Mouse (Mus musculus): ENCODE measurements around the gene S100a2. TPM values are rescaled to one million over a fixed set of nuclear protein-coding genes. Genes with fewer than 3 reads are reported as not detected.

S100a2 gene
- polyA plus RNA-seq, 1 experiment from 2014 or later: not detected

DNA sequence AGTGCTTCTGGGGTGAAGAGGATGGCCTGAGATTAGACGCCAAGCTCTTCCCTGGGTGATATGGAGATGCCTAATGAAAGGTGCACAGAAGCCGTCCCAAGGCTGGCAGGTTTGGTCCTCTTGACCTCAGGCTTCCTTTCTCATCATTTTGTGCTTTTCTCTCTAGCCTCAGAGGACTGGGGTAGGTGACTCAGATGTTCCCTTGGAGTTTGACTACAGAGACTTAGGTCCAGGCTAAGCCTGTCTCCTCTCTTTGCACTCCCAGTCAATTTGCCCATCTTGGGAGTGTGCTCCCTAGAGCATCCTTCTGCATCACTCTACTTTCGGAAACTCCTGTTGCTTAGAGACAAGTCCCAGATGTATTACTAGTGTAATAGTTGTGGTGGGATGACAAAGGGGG lies 17.3 kb downstream of the S100a2 start:
- ATAC-seq (replicated peaks; ENCODE audit: low FRiP score): no peak
- Histone ChIP-seq H3K9me3 (ENCODE audit: control insufficient read depth, low read length) (no peaks in the 10 kb centered on the region), H3K36me3 (ENCODE audit: control insufficient read depth, insufficient read depth, low read length) (no peaks in the 10 kb centered on the region), H3K9ac (ENCODE audit: low read length) (no peak overlapping the region), H3K4me2 (ENCODE audit: low read depth, low read length, severe bottlenecking) (no peak overlapping the region), H3K4me1 (replicated peaks; ENCODE audit: control insufficient read depth, insufficient read depth, low read length) (no peaks in the 10 kb centered on the region; the same call in 1 of the 2 replicates), H3K27me3 (ENCODE audit: control insufficient read depth, insufficient read depth, low read length) (no peaks in the 10 kb centered on the region), H3K4me3 (ENCODE audit: low read depth, low read length) (no peak overlapping the region), H3K27ac (ENCODE audit: low read depth, low read length) (no peak overlapping the region)
- WGBS: 92% methylated on average over 3 of the region's 3 CpGs
- DNase-seq (ENCODE audit: low spot score): no peak

DNA sequence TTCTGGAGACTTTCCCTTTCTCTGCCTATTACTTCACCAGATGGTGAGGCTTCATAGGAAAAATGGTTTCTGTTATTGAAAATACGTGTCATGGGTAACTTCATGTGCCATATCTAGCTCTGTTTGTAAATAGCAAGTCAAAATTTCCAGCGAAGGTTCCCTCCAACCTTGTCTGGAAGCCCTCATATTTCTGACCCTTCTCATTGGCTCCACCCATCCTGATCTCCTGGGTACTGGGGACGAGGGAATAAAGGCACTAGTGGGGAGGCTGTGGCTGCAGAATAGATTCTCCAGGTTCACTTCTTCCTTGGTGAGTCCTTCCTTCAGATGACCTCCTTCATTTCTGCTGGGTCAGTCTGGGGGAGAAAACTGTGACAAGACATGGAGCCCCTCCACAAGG lies 18.2 kb downstream of the S100a2 start, which contains the start of gene S100a5:
S100a5 (plus strand) TSS at position 301 of the 400 bp plus-strand sequence.
- DNase-seq (ENCODE audit: low spot score): no peak
- Histone ChIP-seq H3K9me3 (ENCODE audit: control insufficient read depth, low read length) (no peaks in the 10 kb centered on the region), H3K27me3 (ENCODE audit: control insufficient read depth, insufficient read depth, low read length) (no peaks in the 10 kb centered on the region), H3K4me2 (ENCODE audit: low read depth, low read length, severe bottlenecking) (no peak within 1 kb of the TSS), H3K4me1 (replicated peaks; ENCODE audit: control insufficient read depth, insufficient read depth, low read length) (peaks cover 5% of the 10 kb centered on the region; the same call in 1 of the 2 replicates), H3K27ac (ENCODE audit: low read depth, low read length) (no peak within 1 kb of the TSS), H3K36me3 (ENCODE audit: control insufficient read depth, insufficient read depth, low read length) (no peaks in the 10 kb centered on the region), H3K9ac (ENCODE audit: low read length) (no peak within 1 kb of the TSS), H3K4me3 (ENCODE audit: low read depth, low read length) (no peak within 1 kb of the TSS)
- ATAC-seq (replicated peaks; ENCODE audit: low FRiP score): no peak
- 66% methylated on average over 3 of the region's 3 CpGs for WGBS

GRCm38 (mm10) chr3:90609102-90609501 lies 19.1 kb downstream of the S100a2 start:
- Histone ChIP-seq H3K4me3 (ENCODE audit: low read depth, low read length) (no peak overlapping the region), H3K4me1 (replicated peaks; ENCODE audit: control insufficient read depth, insufficient read depth, low read length) (peaks cover 5% of the 10 kb centered on the region; the same call in 1 of the 2 replicates), H3K4me2 (ENCODE audit: low read depth, low read length, severe bottlenecking) (no peak overlapping the region), H3K27ac (ENCODE audit: low read depth, low read length) (no peak overlapping the region), H3K9ac (ENCODE audit: low read length) (no peak overlapping the region), H3K36me3 (ENCODE audit: control insufficient read depth, insufficient read depth, low read length) (no peaks in the 10 kb centered on the region), H3K9me3 (ENCODE audit: control insufficient read depth, low read length) (no peaks in the 10 kb centered on the region), H3K27me3 (ENCODE audit: control insufficient read depth, insufficient read depth, low read length) (no peaks in the 10 kb centered on the region; the same call in 1 of the 2 replicates)
- DNase-seq (ENCODE audit: low spot score) (no peak), ATAC-seq (replicated peaks; ENCODE audit: low FRiP score) (no peak)

DNA sequence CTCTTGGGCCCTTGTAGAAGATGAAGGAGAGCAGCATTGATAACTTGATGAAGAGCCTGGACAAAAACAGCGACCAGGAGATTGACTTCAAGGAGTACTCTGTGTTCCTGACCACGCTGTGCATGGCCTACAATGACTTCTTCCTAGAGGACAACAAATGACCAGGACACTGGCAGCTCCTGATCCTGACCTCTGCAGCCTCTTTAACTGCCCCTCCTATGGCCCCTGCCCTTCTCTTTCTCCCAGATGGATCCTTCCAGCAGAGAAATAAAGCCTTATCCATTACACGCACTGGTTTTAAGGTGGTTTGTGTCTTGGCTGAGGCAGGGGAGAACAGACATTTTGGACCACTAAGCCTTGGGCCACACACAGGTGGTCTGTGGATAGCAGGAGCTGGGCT lies 21.4 kb downstream of the S100a2 start:
- no peak overlapping the region for H3K4me2 ChIP-seq (ENCODE audit: low read depth, low read length, severe bottlenecking)
- H3K27ac ChIP-seq (ENCODE audit: low read depth, low read length): no peak overlapping the region
- 84% methylated on average over 3 of the region's 3 CpGs for WGBS
- H3K9ac ChIP-seq (ENCODE audit: low read length): no peak overlapping the region
- no peaks in the 10 kb centered on the region for H3K36me3 ChIP-seq (ENCODE audit: control insufficient read depth, insufficient read depth, low read length)
- ATAC-seq (replicated peaks; ENCODE audit: low FRiP score): no peak
- peaks cover 5% of the 10 kb centered on the region; the same call in 1 of the 2 replicates for H3K4me1 ChIP-seq (replicated peaks; ENCODE audit: control insufficient read depth, insufficient read depth, low read length)
- no peaks in the 10 kb centered on the region for H3K9me3 ChIP-seq (ENCODE audit: control insufficient read depth, low read length)
- H3K27me3 ChIP-seq (ENCODE audit: control insufficient read depth, insufficient read depth, low read length): no peaks in the 10 kb centered on the region; the same call in 1 of the 2 replicates
- no peak overlapping the region for H3K4me3 ChIP-seq (ENCODE audit: low read depth, low read length)
- no peak for DNase-seq (ENCODE audit: low spot score)

DNA sequence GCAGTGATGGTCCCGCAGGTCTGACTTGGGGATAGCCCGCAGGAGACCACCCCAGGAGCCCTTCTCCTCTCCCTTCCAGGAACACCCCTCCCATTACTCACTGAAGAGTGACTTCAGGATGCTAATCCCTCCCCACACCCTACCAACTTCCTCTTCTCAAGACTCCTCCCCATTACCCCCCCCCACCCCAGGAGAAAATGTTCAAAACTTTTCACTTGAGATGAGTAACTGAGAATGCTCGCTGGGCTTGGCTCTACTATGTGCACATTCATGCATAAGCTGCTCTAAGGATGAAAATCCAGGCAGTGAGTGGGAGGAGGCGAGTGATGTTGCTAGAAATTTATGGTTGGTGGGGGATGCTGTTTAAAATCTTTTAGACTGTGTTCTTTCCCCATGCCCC lies 22.0 kb downstream of the S100a2 start:
- Histone ChIP-seq H3K36me3 (ENCODE audit: control insufficient read depth, insufficient read depth, low read length) (no peaks in the 10 kb centered on the region), H3K4me1 (replicated peaks; ENCODE audit: control insufficient read depth, insufficient read depth, low read length) (peaks cover 5% of the 10 kb centered on the region; the same call in 1 of the 2 replicates), H3K9ac (ENCODE audit: low read length) (no peak overlapping the region), H3K4me2 (ENCODE audit: low read depth, low read length, severe bottlenecking) (no peak overlapping the region), H3K9me3 (ENCODE audit: control insufficient read depth, low read length) (no peaks in the 10 kb centered on the region), H3K27me3 (ENCODE audit: control insufficient read depth, insufficient read depth, low read length) (no peaks in the 10 kb centered on the region; the same call in 1 of the 2 replicates), H3K27ac (ENCODE audit: low read depth, low read length) (no peak overlapping the region), H3K4me3 (ENCODE audit: low read depth, low read length) (no peak overlapping the region)
- 74% methylated on average over 4 of the region's 4 CpGs for WGBS
- no peak for ATAC-seq (replicated peaks; ENCODE audit: low FRiP score)
- DNase-seq (ENCODE audit: low spot score): no peak

DNA sequence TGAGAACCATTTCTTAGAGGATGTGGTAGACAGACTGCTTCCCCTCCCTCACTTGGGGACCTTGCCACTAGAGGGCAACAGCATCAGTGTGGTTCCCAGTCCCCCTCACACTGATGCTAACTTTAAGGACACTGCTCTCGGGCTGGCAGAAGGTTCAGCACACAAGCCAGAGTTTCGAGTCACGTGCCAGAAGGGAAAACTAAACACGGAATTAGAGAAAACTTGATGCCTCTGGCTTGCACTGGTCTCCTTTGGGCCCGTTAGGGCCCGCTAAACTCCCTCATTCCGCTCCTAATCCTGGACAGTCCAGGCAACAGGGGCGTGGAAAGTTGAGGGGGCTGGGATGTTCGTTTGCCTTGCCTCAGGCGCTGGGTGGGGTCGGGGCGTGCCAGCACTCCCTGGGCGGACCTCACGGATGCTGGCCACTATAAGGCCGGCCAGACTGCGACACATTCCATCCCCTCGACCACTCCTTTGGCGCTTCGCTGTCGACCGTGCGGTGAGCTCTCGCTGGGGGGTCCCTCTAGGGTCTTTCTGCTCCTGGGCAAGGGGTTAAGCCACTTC lies 22.8 kb downstream of the S100a2 start, which contains the start of gene S100a6:
S100a6 (plus strand) TSS at position 155 of the 564 bp plus-strand sequence.
- Histone ChIP-seq H3K36me3 (ENCODE audit: control insufficient read depth, insufficient read depth, low read length) (no peaks in the 10 kb centered on the region), H3K27ac (ENCODE audit: low read depth, low read length) (no peak within 1 kb of the TSS), H3K9me3 (ENCODE audit: control insufficient read depth, low read length) (peaks cover 3% of the 10 kb centered on the region; the same call in 1 of the 2 replicates), H3K4me3 (ENCODE audit: low read depth, low read length) (peak within 1 kb of the TSS; percentile 28), H3K27me3 (ENCODE audit: control insufficient read depth, insufficient read depth, low read length) (no peaks in the 10 kb centered on the region; the same call in 1 of the 2 replicates), H3K4me1 (replicated peaks; ENCODE audit: control insufficient read depth, insufficient read depth, low read length) (peaks cover 5% of the 10 kb centered on the region; the same call in 1 of the 2 replicates), H3K4me2 (ENCODE audit: low read depth, low read length, severe bottlenecking) (peak within 1 kb of the TSS; percentile 71), H3K9ac (ENCODE audit: low read length) (peak within 1 kb of the TSS; percentile 48)
- ATAC-seq (replicated peaks; ENCODE audit: low FRiP score) (peak; percentile 77), DNase-seq (ENCODE audit: low spot score) (peak; percentile 78)
- WGBS: under 1% methylated on average over 23 of the region's 23 CpGs

GRCm38 (mm10) chr3:90613461-90614147 lies 23.6 kb downstream of the S100a2 start:
- ATAC-seq (replicated peaks; ENCODE audit: low FRiP score) (no peak; the same call in 1 of the 2 replicates), DNase-seq (ENCODE audit: low spot score) (no peak)
- Histone ChIP-seq H3K4me2 (ENCODE audit: low read depth, low read length, severe bottlenecking) (peak overlapping the region; percentile 71; the same call in 1 of the 2 replicates), H3K9ac (ENCODE audit: low read length) (no peak overlapping the region), H3K9me3 (ENCODE audit: control insufficient read depth, low read length) (peaks cover 3% of the 10 kb centered on the region; the same call in 1 of the 2 replicates), H3K27me3 (ENCODE audit: control insufficient read depth, insufficient read depth, low read length) (no peaks in the 10 kb centered on the region; the same call in 1 of the 2 replicates), H3K4me1 (replicated peaks; ENCODE audit: control insufficient read depth, insufficient read depth, low read length) (peaks cover 5% of the 10 kb centered on the region; the same call in 1 of the 2 replicates), H3K36me3 (ENCODE audit: control insufficient read depth, insufficient read depth, low read length) (no peaks in the 10 kb centered on the region), H3K27ac (ENCODE audit: low read depth, low read length) (no peak overlapping the region), H3K4me3 (ENCODE audit: low read depth, low read length) (no peak overlapping the region)
- WGBS: 68% methylated on average over 7 of the region's 7 CpGs

DNA sequence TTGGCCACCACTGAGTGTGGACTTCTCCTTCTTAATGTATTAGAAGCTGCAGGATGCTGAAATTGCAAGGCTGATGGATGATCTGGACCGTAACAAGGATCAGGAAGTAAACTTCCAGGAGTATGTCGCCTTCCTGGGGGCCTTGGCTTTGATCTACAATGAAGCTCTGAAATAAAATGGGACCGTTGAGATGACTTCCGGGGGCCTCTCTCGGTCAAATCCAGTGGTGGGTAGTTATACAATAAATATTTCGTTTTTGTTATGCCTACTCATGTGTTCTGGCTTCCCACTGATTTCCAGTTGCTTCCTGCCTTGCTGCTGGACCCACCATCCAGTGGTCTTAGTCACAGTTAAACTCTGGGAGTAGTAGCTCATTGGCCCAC lies 24.1 kb downstream of the S100a2 start:
- H3K9me3 ChIP-seq (ENCODE audit: control insufficient read depth, low read length): peaks cover 3% of the 10 kb centered on the region; the same call in 1 of the 2 replicates
- no peak for DNase-seq (ENCODE audit: low spot score)
- WGBS: 87% methylated on average over 6 of the region's 6 CpGs

More for the DNA sequence above, 24.1 kb downstream of the S100a2 start:
- Histone ChIP-seq H3K4me2 (ENCODE audit: low read depth, low read length, severe bottlenecking) (no peak overlapping the region), H3K36me3 (ENCODE audit: control insufficient read depth, insufficient read depth, low read length) (no peaks in the 10 kb centered on the region), H3K27me3 (ENCODE audit: control insufficient read depth, insufficient read depth, low read length) (no peaks in the 10 kb centered on the region; the same call in 1 of the 2 replicates), H3K9ac (ENCODE audit: low read length) (no peak overlapping the region), H3K4me3 (ENCODE audit: low read depth, low read length) (no peak overlapping the region), H3K27ac (ENCODE audit: low read depth, low read length) (no peak overlapping the region), H3K4me1 (replicated peaks; ENCODE audit: control insufficient read depth, insufficient read depth, low read length) (peaks cover 5% of the 10 kb centered on the region; the same call in 1 of the 2 replicates)
- no peak for ATAC-seq (replicated peaks; ENCODE audit: low FRiP score)
